Mouse (Mus musculus) thymus, adult 2 months (tissue): Measurements from ENCODE around the gene Asgr1.

Source experiments
- CTCF ChIP-seq: fragments of 200-500 bp; IDR thresholded peaks from 2 replicates; pipeline ENCODE4 v1.5.1; 2012; ENCODE audit warnings: mild to moderate bottlenecking, control low read depth, low read length, moderate library complexity, borderline replicate concordance; ENCODE audit not compliant: control insufficient read depth, poor library complexity, insufficient read depth; ENCODE audit errors: extremely low read depth
- POLR2A ChIP-seq: fragments of 200-500 bp; IDR thresholded peaks from 2 replicates; pipeline ENCODE4 v1.6.1; 2012; ENCODE audit warnings: mild to moderate bottlenecking, low read length, control low read depth, moderate library complexity; ENCODE audit not compliant: control insufficient read depth, poor library complexity, insufficient read depth; ENCODE audit errors: extremely low read depth

GRCm38 (mm10) chr11:70049816-70050215 is 4.1 kb upstream of the Asgr1 start:
- no peak for TF ChIP-seq CTCF
- no peak for TF ChIP-seq POLR2A
